In the genomic region with DNA sequence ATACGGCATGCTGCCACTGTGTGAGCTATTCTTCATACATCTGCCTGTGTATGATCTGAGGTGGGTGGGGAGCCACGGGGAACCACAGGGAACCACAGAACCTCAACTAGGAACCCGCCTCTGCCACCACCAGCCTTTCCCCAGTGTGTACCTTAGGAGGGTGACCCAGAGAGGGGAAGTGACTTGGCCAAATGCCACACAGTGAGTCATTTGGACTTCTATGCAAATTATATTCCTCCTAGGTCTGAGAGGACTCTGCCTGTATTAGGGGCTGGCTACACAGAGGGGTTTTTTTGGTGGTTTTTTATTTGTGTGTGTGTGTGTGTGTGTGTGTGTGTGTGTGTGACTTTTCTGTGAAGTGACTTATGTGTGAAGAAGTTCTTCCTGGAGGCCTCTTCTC, we compare ENCODE assay signal across 9 mouse cellular contexts. TPM values are rescaled to one million over a fixed set of nuclear protein-coding genes. Genes with fewer than 3 reads are reported as not detected.
A peak's percentile ranks its signal among the peaks of the same experiment; 100 is the strongest.
DNase-seq lines count a peak whose midpoint lies in the region; ATAC-seq and TF ChIP-seq lines count a peak whose summit lies in the region.
"Had no signal": no experiment of that assay in that cellular context is flagged by ENCODE, and none has a peak within 500 bp of the region (broad histone marks: within the 10 kb centered on the region; RNA-seq: fewer than 3 reads in every experiment).

No protein-coding gene starts in this region.

- peak; percentile 50 for DNase-seq in embryonic facial prominence, embryonic 14.5 days (ENCODE audit: low spot score)
- DNase-seq in embryonic facial prominence, embryonic 10.5 days (ENCODE audit: low spot score) = no peak
- peak; percentile 56 to 69 for DNase-seq in kidney, postnatal 4 days
- DNase-seq in ovary, postnatal 14 days (ENCODE audit: low spot score) = no peak
- DNase-seq in gastrocnemius, adult 2 months = no peak
- no peak for DNase-seq in forebrain, postnatal 0 days

- intact Hi-C loops in gastrocnemius, adult 2 months (cut with DNase I) = no loop called here

- no peak overlapping the region for H3K4me2 ChIP-seq in embryonic facial prominence, embryonic 14.5 days (ENCODE audit: low read depth, low read length)
- H3K4me2 ChIP-seq in forebrain, postnatal 0 days (ENCODE audit: low read depth) = no peak overlapping the region
- H3K4me2 ChIP-seq: neural tube, embryonic 12.5 days had no signal

- peak; percentile 47; the same call in 1 of the 2 replicates for ATAC-seq in embryonic facial prominence, embryonic 14.5 days (ENCODE audit: low read depth)
- ATAC-seq in neutrophil, adult 5-6 weeks (ENCODE audit: extremely low read depth, insufficient number of reproducible peaks, low FRiP score, poor library complexity, severe bottlenecking) = peak; percentile 86
- ATAC-seq in forebrain, postnatal 0 days = no peak

- H3K9ac ChIP-seq in embryonic facial prominence, embryonic 14.5 days (ENCODE audit: low read depth, low read length) = no peak overlapping the region
- H3K9ac ChIP-seq in forebrain, postnatal 0 days = no peak overlapping the region
- H3K9ac ChIP-seq: neural tube, embryonic 12.5 days had no signal

- H3K36me3 ChIP-seq in embryonic facial prominence, embryonic 14.5 days (ENCODE audit: control insufficient read depth, insufficient read depth, low read length) = no peaks in the 10 kb centered on the region
- H3K36me3 ChIP-seq in embryonic facial prominence, embryonic 10.5 days (replicated peaks) = no peaks in the 10 kb centered on the region
- no peaks in the 10 kb centered on the region for H3K36me3 ChIP-seq in forebrain, postnatal 0 days (ENCODE audit: insufficient read depth)
- H3K36me3 ChIP-seq: neural tube, embryonic 12.5 days had no signal

- H3K27me3 ChIP-seq in embryonic facial prominence, embryonic 14.5 days (replicated peaks; ENCODE audit: control insufficient read depth, insufficient read depth, low read length) = no peaks in the 10 kb centered on the region
- H3K27me3 ChIP-seq in embryonic facial prominence, embryonic 10.5 days (replicated peaks; ENCODE audit: low read depth, poor library complexity, severe bottlenecking) = no peaks in the 10 kb centered on the region
- H3K27me3 ChIP-seq in forebrain, postnatal 0 days (ENCODE audit: insufficient read depth, low read length) = no peaks in the 10 kb centered on the region
- H3K27me3 ChIP-seq: neural tube, embryonic 12.5 days had no signal

- WGBS in embryonic facial prominence, embryonic 14.5 days = 80% methylated on average over 3 of the region's 3 CpGs
- WGBS in embryonic facial prominence, embryonic 10.5 days = 89% methylated on average over 3 of the region's 3 CpGs
- WGBS in forebrain, postnatal 0 days = 74% methylated on average over 3 of the region's 3 CpGs

- no peak overlapping the region for H3K27ac ChIP-seq in embryonic facial prominence, embryonic 14.5 days (replicated peaks; ENCODE audit: low read depth, low read length)
- no peak overlapping the region for H3K27ac ChIP-seq in embryonic facial prominence, embryonic 10.5 days (replicated peaks)
- 0 out of 2 replicates have a peak overlapping the region, but pooled peaks have one; percentile 40 for H3K27ac ChIP-seq in cortical plate, adult 2 months (ENCODE audit: insufficient read depth, low read length)
- no peak overlapping the region for H3K27ac ChIP-seq in gastrocnemius, adult 2 months
- H3K27ac ChIP-seq in forebrain, postnatal 0 days (ENCODE audit: low read depth, low read length) = no peak overlapping the region
- H3K27ac ChIP-seq: neural tube, embryonic 12.5 days had no signal

- no peaks in the 10 kb centered on the region for H3K9me3 ChIP-seq in embryonic facial prominence, embryonic 14.5 days (ENCODE audit: control insufficient read depth, low read length)
- no peaks in the 10 kb centered on the region for H3K9me3 ChIP-seq in embryonic facial prominence, embryonic 10.5 days
- no peaks in the 10 kb centered on the region for H3K9me3 ChIP-seq in forebrain, postnatal 0 days (ENCODE audit: low read length)
- H3K9me3 ChIP-seq: neural tube, embryonic 12.5 days had no signal

- 0 out of 2 replicates have a peak, but pooled peaks cover 3% of the 10 kb centered on the region for H3K4me1 ChIP-seq in embryonic facial prominence, embryonic 14.5 days (ENCODE audit: control insufficient read depth, insufficient read depth, low read length)
- H3K4me1 ChIP-seq in embryonic facial prominence, embryonic 10.5 days = peaks cover 32% of the 10 kb centered on the region
- H3K4me1 ChIP-seq in cortical plate, adult 2 months (ENCODE audit: control insufficient read depth, insufficient read depth, low read length) = no peaks in the 10 kb centered on the region
- H3K4me1 ChIP-seq in forebrain, postnatal 0 days (ENCODE audit: insufficient read depth) = peaks cover 3% of the 10 kb centered on the region; the same call in 1 of the 2 replicates
- H3K4me1 ChIP-seq: neural tube, embryonic 12.5 days had no signal

- H3K4me3 ChIP-seq in embryonic facial prominence, embryonic 14.5 days (ENCODE audit: low read depth, low read length) = no peak overlapping the region
- H3K4me3 ChIP-seq in embryonic facial prominence, embryonic 10.5 days = no peak overlapping the region
- H3K4me3 ChIP-seq in cortical plate, adult 2 months (ENCODE audit: insufficient read depth, low read length) = 0 out of 2 replicates have a peak overlapping the region, but pooled peaks have one; percentile 11
- no peak overlapping the region for H3K4me3 ChIP-seq in gastrocnemius, adult 2 months
- H3K4me3 ChIP-seq in forebrain, postnatal 0 days (ENCODE audit: low read depth, low read length) = no peak overlapping the region
- H3K4me3 ChIP-seq: neural tube, embryonic 12.5 days had no signal

- no peak for TF ChIP-seq CTCF in cortical plate, adult 2 months (IDR thresholded peaks at IDR 0.05; ENCODE audit: extremely low read depth, insufficient read depth, low read length)
- TF ChIP-seq CTCF in gastrocnemius, adult 2 months (IDR thresholded peaks at IDR 0.05) = no peak
- no peak for TF ChIP-seq CTCF in forebrain, postnatal 0 days (IDR thresholded peaks at IDR 0.05; ENCODE audit: low read depth)

- TF ChIP-seq POLR2A in cortical plate, adult 2 months (IDR thresholded peaks at IDR 0.05; ENCODE audit: extremely low read depth, insufficient read depth, low read length) = no peak

RNA-seq across cellular contexts. Expression of a gene that starts 9.9 kb away (rescaled TPM):
- 4.1 and 5.4 TPM in 2 replicates for polyA plus RNA-seq in embryonic facial prominence, embryonic 14.5 days (2014; fragmentation: Nextera tagmentation; extraction: Ambion mirVana)
- polyA plus RNA-seq in embryonic facial prominence, embryonic 10.5 days (2016; fragmentation: Nextera tagmentation; extraction: Ambion mirVana) = 1.5 and 2.3 TPM in 2 replicates
- polyA plus RNA-seq in cortical plate, adult 2 months (2012; rRNA removed) = 2.8 and 37.2 TPM in 2 replicates
- total RNA-seq in neutrophil, adult 5-6 weeks (2017) = 2.9 and 3.1 TPM in 2 replicates
- total RNA-seq in gastrocnemius, adult 2 months (2021) = under 1 TPM; 0.92 to 0.98 TPM
- 19.5 and 22.5 TPM in 2 replicates for total RNA-seq in forebrain, postnatal 0 days (2014; rRNA removed)
- 9.4 TPM in 2 replicates for polyA plus RNA-seq in forebrain, postnatal 0 days (2015; fragmentation: Nextera tagmentation; extraction: Ambion mirVana)

Comparison
In these comparisons a context has a peak if more than half of its experiments do, and no peak if none do; other contexts are left out.
1. DNase-seq: peak in embryonic facial prominence, embryonic 14.5 days (single experiment) and kidney, postnatal 4 days (2 of 2); none in embryonic facial prominence, embryonic 10.5 days (single experiment), ovary, postnatal 14 days (single experiment), gastrocnemius, adult 2 months (single experiment) and forebrain, postnatal 0 days (single experiment).